ENCODE assay signal across 10 mouse cellular contexts in the genomic region with DNA sequence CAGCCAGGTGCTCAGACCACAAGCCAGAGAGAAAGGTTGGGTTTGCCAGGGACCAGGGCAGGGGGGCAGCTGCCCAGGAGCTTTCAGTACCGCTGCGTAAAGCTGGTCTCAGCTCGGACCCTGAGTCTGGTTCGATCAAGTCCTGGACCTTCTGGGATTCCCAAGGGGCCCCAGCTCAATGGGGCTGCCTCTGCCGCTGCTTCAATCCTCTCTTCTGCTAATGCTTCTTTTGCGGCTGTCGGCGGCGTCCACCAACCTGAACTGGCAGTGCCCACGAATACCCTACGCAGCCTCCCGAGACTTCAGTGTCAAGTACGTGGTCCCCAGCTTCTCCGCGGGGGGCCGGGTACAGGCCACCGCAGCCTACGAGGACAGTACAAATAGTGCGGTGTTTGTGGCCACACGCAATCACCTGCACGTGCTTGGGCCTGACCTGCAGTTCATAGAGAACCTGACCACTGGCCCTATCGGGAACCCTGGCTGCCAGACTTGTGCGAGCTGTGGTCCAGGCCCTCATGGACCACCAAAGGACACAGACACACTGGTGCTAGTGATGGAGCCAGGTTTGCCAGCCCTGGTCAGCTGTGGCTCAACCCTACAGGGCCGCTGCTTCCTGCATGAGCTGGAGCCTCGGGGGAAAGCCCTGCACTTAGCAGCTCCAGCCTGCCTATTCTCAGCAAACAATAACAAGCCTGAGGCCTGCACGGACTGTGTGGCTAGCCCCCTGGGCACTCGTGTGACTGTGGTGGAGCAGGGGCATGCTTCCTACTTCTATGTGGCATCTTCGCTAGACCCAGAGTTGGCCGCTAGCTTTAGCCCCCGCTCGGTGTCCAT. TPM values are rescaled to one million over a fixed set of nuclear protein-coding genes. Genes with fewer than 3 reads are reported as not detected.
DNase-seq lines count a peak whose midpoint lies in the region; ATAC-seq and TF ChIP-seq lines count a peak whose summit lies in the region.
"Had no signal": no experiment of that assay in that cellular context is flagged by ENCODE, and none has a peak within 500 bp of the region (broad histone marks: within the 10 kb centered on the region; RNA-seq: fewer than 3 reads in every experiment).

No protein-coding gene starts in this region.

- WGBS in heart, embryonic 10.5 days: 50% methylated on average over 31 of the region's 31 CpGs
- 52% methylated on average over 31 of the region's 31 CpGs for WGBS in heart, postnatal 0 days
- WGBS in midbrain, embryonic 10.5 days: 47% methylated on average over 31 of the region's 31 CpGs

- H3K9ac ChIP-seq in heart, postnatal 0 days (replicated peaks; ENCODE audit: low read depth, low read length): peak overlapping the region; percentile 23

- peak overlapping the region; percentile 83 for H3K27ac ChIP-seq in heart, embryonic 10.5 days
- peak overlapping the region; percentile 17; the same call in 1 of the 2 replicates for H3K27ac ChIP-seq in heart, postnatal 0 days (ENCODE audit: low read depth)
- peak overlapping the region; percentile 77 for H3K27ac ChIP-seq in midbrain, embryonic 10.5 days (replicated peaks)

- H3K4me2 ChIP-seq in heart, postnatal 0 days (ENCODE audit: low read depth, low read length): peak overlapping the region; percentile 61

- H3K4me3 ChIP-seq in heart, embryonic 10.5 days: peak overlapping the region; percentile 58
- peak overlapping the region; percentile 61; the same call in 1 of the 2 replicates for H3K4me3 ChIP-seq in G1E (ENCODE audit: low read depth, low read length)
- peak overlapping the region; percentile 37 for H3K4me3 ChIP-seq in heart, postnatal 0 days (ENCODE audit: low read depth, low read length)
- peak overlapping the region; percentile 51 for H3K4me3 ChIP-seq in midbrain, embryonic 10.5 days

- H3K36me3 ChIP-seq in heart, embryonic 10.5 days: 0 out of 2 replicates have a peak, but pooled peaks cover 3% of the 10 kb centered on the region
- peaks cover 13% of the 10 kb centered on the region for H3K36me3 ChIP-seq in G1E (replicated peaks)
- H3K36me3 ChIP-seq in heart, postnatal 0 days (replicated peaks; ENCODE audit: control insufficient read depth, insufficient read depth, low read length): peaks cover 3% of the 10 kb centered on the region; the same call in 1 of the 2 replicates
- no peaks in the 10 kb centered on the region for H3K36me3 ChIP-seq in midbrain, embryonic 10.5 days

- H3K27me3 ChIP-seq in heart, embryonic 10.5 days (ENCODE audit: insufficient read depth, poor library complexity, severe bottlenecking): peaks cover 27% of the 10 kb centered on the region
- H3K27me3 ChIP-seq in G1E (ENCODE audit: insufficient read depth, low read length): peaks cover 45% of the 10 kb centered on the region
- no peaks in the 10 kb centered on the region for H3K27me3 ChIP-seq in heart, postnatal 0 days (ENCODE audit: control insufficient read depth, insufficient read depth, low read length)
- peaks cover 50% of the 10 kb centered on the region for H3K27me3 ChIP-seq in midbrain, embryonic 10.5 days (ENCODE audit: low read depth, poor library complexity, severe bottlenecking)

- H3K9me3 ChIP-seq in heart, embryonic 10.5 days: no peaks in the 10 kb centered on the region
- H3K9me3 ChIP-seq in G1E (replicated peaks): no peaks in the 10 kb centered on the region
- H3K9me3 ChIP-seq in heart, postnatal 0 days (replicated peaks; ENCODE audit: control insufficient read depth, low read length): no peaks in the 10 kb centered on the region
- H3K9me3 ChIP-seq in midbrain, embryonic 10.5 days (replicated peaks): no peaks in the 10 kb centered on the region

- TF ChIP-seq EP300 in heart, postnatal 0 days (IDR thresholded peaks at IDR 0.05; ENCODE audit: low read depth): no peak

- no peak for ATAC-seq in G1E (ENCODE audit: extremely low read depth, insufficient number of reproducible peaks, low FRiP score, poor library complexity, severe bottlenecking)
- no peak for ATAC-seq in heart, postnatal 0 days (ENCODE audit: insufficient read depth, low read depth)

- H3K4me1 ChIP-seq in heart, embryonic 10.5 days: peaks cover 35% of the 10 kb centered on the region
- peaks cover 27% of the 10 kb centered on the region for H3K4me1 ChIP-seq in G1E (ENCODE audit: insufficient read depth, low read depth, low read length)
- no peaks in the 10 kb centered on the region for H3K4me1 ChIP-seq in heart, postnatal 0 days (ENCODE audit: control insufficient read depth, insufficient read depth)
- peaks cover 37% of the 10 kb centered on the region for H3K4me1 ChIP-seq in midbrain, embryonic 10.5 days

- DNase-seq in heart, embryonic 10.5 days (ENCODE audit: low spot score): peak; percentile 77
- DNase-seq in heart, adult 8-10 months (ENCODE audit: low spot score): no peak
- no peak for DNase-seq in G1E (ENCODE audit: low spot score)
- no peak for DNase-seq in heart, postnatal 0 days (ENCODE audit: low spot score)
- DNase-seq in midbrain, embryonic 10.5 days (ENCODE audit: low spot score): no peak
- DNase-seq in gastrocnemius, postnatal 10 days: no peak
- DNase-seq in gastrocnemius, postnatal 4 days (ENCODE audit: low spot score in 2 of 2): no peak
- no peak for DNase-seq in right cerebral cortex, postnatal 14 days

- TF ChIP-seq CTCF in G1E (IDR thresholded peaks at IDR 0.05; ENCODE audit: low read depth, low read length): no peak
- TF ChIP-seq CTCF in heart, postnatal 0 days (IDR thresholded peaks at IDR 0.05; ENCODE audit: low read depth): no peak

RNA-seq across cellular contexts. Expression of a gene that starts 0.5 kb away (rescaled TPM):
- 3.8 and 4.1 TPM in 2 replicates for polyA plus RNA-seq in heart, embryonic 10.5 days (2016; fragmentation: Nextera tagmentation; extraction: Ambion mirVana)
- total RNA-seq in heart, adult 8-10 months (2022): 1 to 10 TPM; 1.3 to 3.7 (median 2.1) TPM
- not detected in 2 replicates for total RNA-seq in G1E (2014; fragmentation: Nextera tagmentation)
- not detected in 2 replicates for total RNA-seq in G1E (2017)
- 0.01 TPM in 1 of 2 replicates, not detected in the other for polyA plus RNA-seq in G1E (2012)
- total RNA-seq in heart, postnatal 0 days (2014; rRNA removed; ENCODE audit: low replicate concordance): 1.8 and 20.1 TPM in 2 replicates
- 0.74 and 1.2 TPM in 2 replicates for polyA plus RNA-seq in heart, postnatal 0 days (2015; fragmentation: Nextera tagmentation; extraction: Ambion mirVana)
- 0.78 and 0.79 TPM in 2 replicates for polyA plus RNA-seq in midbrain, embryonic 10.5 days (2016; fragmentation: Nextera tagmentation; extraction: Ambion mirVana)
- 1 to 10 TPM; 1.9 to 5.6 TPM for total RNA-seq in gastrocnemius, postnatal 10 days (2021)
- 1 to 10 TPM; 5.3 to 5.4 TPM for total RNA-seq in gastrocnemius, postnatal 4 days (2021)

RNA-seq across cellular contexts. Expression of a gene that starts 19.2 kb away (rescaled TPM):
- 10.7 and 10.8 TPM in 2 replicates for polyA plus RNA-seq in heart, embryonic 10.5 days (2016; fragmentation: Nextera tagmentation; extraction: Ambion mirVana)
- 10 to 100 TPM; 10.8 to 12.2 (median 11.9) TPM for total RNA-seq in heart, adult 8-10 months (2022)
- total RNA-seq in G1E (2014; fragmentation: Nextera tagmentation) (2.0 and 3.1 TPM in 2 replicates), G1E (2017) (12.8 and 14.3 TPM in 2 replicates)
- 12.8 and 13.6 TPM in 2 replicates for polyA plus RNA-seq in G1E (2012)
- 12.1 and 16.4 TPM in 2 replicates for total RNA-seq in heart, postnatal 0 days (2014; rRNA removed; ENCODE audit: low replicate concordance)
- 9.9 TPM in 2 replicates for polyA plus RNA-seq in heart, postnatal 0 days (2015; fragmentation: Nextera tagmentation; extraction: Ambion mirVana)
- polyA plus RNA-seq in midbrain, embryonic 10.5 days (2016; fragmentation: Nextera tagmentation; extraction: Ambion mirVana): 11.6 and 15.3 TPM in 2 replicates
- total RNA-seq in gastrocnemius, postnatal 10 days (2021): 1 to 10 TPM; 4.0 to 4.8 TPM
- total RNA-seq in gastrocnemius, postnatal 4 days (2021): 1 to 10 TPM; 5.3 to 6.2 TPM

RNA-seq across cellular contexts. Expression of a gene that starts 21.1 kb away (rescaled TPM):
- polyA plus RNA-seq in heart, embryonic 10.5 days (2016; fragmentation: Nextera tagmentation; extraction: Ambion mirVana): not detected in 2 replicates
- not detected for total RNA-seq in heart, adult 8-10 months (2022)
- total RNA-seq in G1E (2014; fragmentation: Nextera tagmentation) (not detected in 2 replicates), G1E (2017) (0.11 TPM in 1 of 2 replicates, not detected in the other)
- not detected in 2 replicates for polyA plus RNA-seq in G1E (2012)
- total RNA-seq in heart, postnatal 0 days (2014; rRNA removed; ENCODE audit: low replicate concordance): not detected in 2 replicates
- not detected in 2 replicates for polyA plus RNA-seq in heart, postnatal 0 days (2015; fragmentation: Nextera tagmentation; extraction: Ambion mirVana)
- not detected in 2 replicates for polyA plus RNA-seq in midbrain, embryonic 10.5 days (2016; fragmentation: Nextera tagmentation; extraction: Ambion mirVana)
- total RNA-seq in gastrocnemius, postnatal 10 days (2021): not detected
- total RNA-seq in gastrocnemius, postnatal 4 days (2021): not detected
- total RNA-seq: common myeloid progenitor, adult 5-6 weeks; layer of hippocampus, postnatal 25 days had no signal

RNA-seq across cellular contexts. Expression of a gene that starts 28.3 kb away (rescaled TPM):
- 0.79 and 2.3 TPM in 2 replicates for polyA plus RNA-seq in heart, embryonic 10.5 days (2016; fragmentation: Nextera tagmentation; extraction: Ambion mirVana)
- total RNA-seq in heart, adult 8-10 months (2022): under 1 TPM in 2 of 4 experiments, not detected in 2; 0.16 to 0.66 TPM
- total RNA-seq in G1E (2014; fragmentation: Nextera tagmentation) (not detected in 2 replicates), G1E (2017) (0.11 TPM in 1 of 2 replicates, not detected in the other)
- not detected in 2 replicates for polyA plus RNA-seq in G1E (2012)
- total RNA-seq in heart, postnatal 0 days (2014; rRNA removed; ENCODE audit: low replicate concordance): 0.15 TPM in 1 of 2 replicates, not detected in the other
- polyA plus RNA-seq in heart, postnatal 0 days (2015; fragmentation: Nextera tagmentation; extraction: Ambion mirVana): 0.03 TPM in 1 of 2 replicates, not detected in the other
- 20.9 and 23.0 TPM in 2 replicates for polyA plus RNA-seq in midbrain, embryonic 10.5 days (2016; fragmentation: Nextera tagmentation; extraction: Ambion mirVana)
- total RNA-seq in gastrocnemius, postnatal 10 days (2021): under 1 TPM; 0.80 to 0.86 TPM
- total RNA-seq in gastrocnemius, postnatal 4 days (2021): under 1 TPM; 0.41 to 0.52 TPM

RNA-seq across cellular contexts. Expression of a gene that starts 34.1 kb away (rescaled TPM):
- 59.6 and 67.1 TPM in 2 replicates for polyA plus RNA-seq in heart, embryonic 10.5 days (2016; fragmentation: Nextera tagmentation; extraction: Ambion mirVana)
- 10 to 100 TPM; 24.8 to 31.0 (median 27.6) TPM for total RNA-seq in heart, adult 8-10 months (2022)
- total RNA-seq in G1E (2014; fragmentation: Nextera tagmentation) (120 and 184 TPM in 2 replicates), G1E (2017) (91.6 and 105 TPM in 2 replicates)
- 15.8 and 38.7 TPM in 2 replicates for polyA plus RNA-seq in G1E (2012)
- 20.3 and 35.1 TPM in 2 replicates for total RNA-seq in heart, postnatal 0 days (2014; rRNA removed; ENCODE audit: low replicate concordance)
- 27.1 and 28.3 TPM in 2 replicates for polyA plus RNA-seq in heart, postnatal 0 days (2015; fragmentation: Nextera tagmentation; extraction: Ambion mirVana)
- 101 and 115 TPM in 2 replicates for polyA plus RNA-seq in midbrain, embryonic 10.5 days (2016; fragmentation: Nextera tagmentation; extraction: Ambion mirVana)
- total RNA-seq in gastrocnemius, postnatal 10 days (2021): 10 to 100 TPM; 21.6 to 35.5 TPM
- total RNA-seq in gastrocnemius, postnatal 4 days (2021): 10 to 100 TPM; 40.7 to 47.3 TPM

Comparison
In these comparisons a context has a peak if more than half of its experiments do, and no peak if none do; other contexts are left out.
1. H3K27ac ChIP-seq: peak in every context shown above with its lines; median percentile 83 in heart, embryonic 10.5 days; 77 in midbrain, embryonic 10.5 days; 17 in heart, postnatal 0 days.